Mouse (Mus musculus) embryonic facial prominence, embryonic 11.5 days (tissue): ENCODE measurements around the gene Dhcr24. TPM values are rescaled to one million over a fixed set of nuclear protein-coding genes. Genes with fewer than 3 reads are reported as not detected.
A peak's percentile ranks its signal among the peaks of the same experiment; 100 is the strongest.

ENCODE experiments used
- ATAC-seq: fragments of 200-750 bp; cut with Nextera tagmentation; replicated peaks from 2 replicates; pipeline ENCODE4 v1.8.0; 2017; ENCODE audit warnings: low read depth; ENCODE audit not compliant: insufficient number of reproducible peaks, low FRiP score, low TSS enrichment
- DNase-seq: peaks from one replicate; pipeline ENCODE4 v3.0.0-alpha.2; 2015; ENCODE audit warnings: low spot score
- H3K27ac ChIP-seq: fragments of 300-500 bp; sonication (generic); replicated peaks from 2 replicates; pipeline ENCODE4 v1.5.1; 2014; ENCODE audit warnings: mild to moderate bottlenecking, low read depth, low read length, control low read depth
- H3K27me3 ChIP-seq: fragments of 300-500 bp; sonication (generic); 2 replicates; pipeline ENCODE4 v1.6.1; 2014; ENCODE audit warnings: mild to moderate bottlenecking, low read length, moderate library complexity, mixed read lengths; ENCODE audit not compliant: control insufficient read depth, insufficient read depth
- H3K36me3 ChIP-seq: fragments of 300-500 bp; sonication (generic); replicated peaks from 2 replicates; pipeline ENCODE4 v1.6.1; 2014; ENCODE audit warnings: low read depth, mild to moderate bottlenecking, low read length, moderate library complexity, mixed read lengths; ENCODE audit not compliant: control insufficient read depth, insufficient read depth
- H3K4me1 ChIP-seq: fragments of 300-500 bp; sonication (generic); 2 replicates; pipeline ENCODE4 v1.6.1; 2014; ENCODE audit warnings: low read length, mixed read lengths; ENCODE audit not compliant: control insufficient read depth, insufficient read depth
- H3K4me2 ChIP-seq: fragments of 300-500 bp; sonication (generic); 2 replicates; pipeline ENCODE4 v1.6.1; 2014; ENCODE audit warnings: low read depth, mild to moderate bottlenecking, control low read depth, low read length, moderate library complexity
- H3K4me3 ChIP-seq: fragments of 300-500 bp; sonication (generic); 2 replicates; pipeline ENCODE4 v1.5.1; 2014; ENCODE audit warnings: low read depth, low read length, control low read depth
- H3K9ac ChIP-seq: fragments of 300-500 bp; sonication (generic); replicated peaks from 2 replicates; pipeline ENCODE4 v1.6.1; 2014; ENCODE audit warnings: mild to moderate bottlenecking, control low read depth, low read length
- H3K9me3 ChIP-seq: fragments of 300-500 bp; sonication (generic); replicated peaks from 2 replicates; pipeline ENCODE4 v1.6.1; 2016; ENCODE audit warnings: mild to moderate bottlenecking, low read length, inconsistent platforms, mixed read lengths; ENCODE audit not compliant: control insufficient read depth
- WGBS: fragments of 180-500 bp; shearing (Covaris S2); extraction: QIAGEN DNeasy Blood & Tissue Kit; methylation state at CpG from one replicate; pipeline ENCODE4 v1.1.7; 2014; 5-methylcytosine and 5-hydroxymethylcytosine counted together
- polyA plus RNA-seq: library from polyadenylated mRNA; unstranded; fragments of >200 nt; fragmentation: Nextera tagmentation; extraction: Ambion mirVana; gene quantifications from 2 replicates; pipeline ENCODE4 v1.2.1, GENCODE M21; 2014

Dhcr24 gene
- polyA plus RNA-seq, 1 experiment from 2014 or later: 21.8 TPM

GRCm38 (mm10) chr4:106562837-106563790, 2.3 kb downstream of the Dhcr24 start:
- peaks cover 14% of the 10 kb centered on the region for H3K36me3 ChIP-seq
- DNase-seq: peak; percentile 43
- H3K27ac ChIP-seq: no peak overlapping the region

DNA sequence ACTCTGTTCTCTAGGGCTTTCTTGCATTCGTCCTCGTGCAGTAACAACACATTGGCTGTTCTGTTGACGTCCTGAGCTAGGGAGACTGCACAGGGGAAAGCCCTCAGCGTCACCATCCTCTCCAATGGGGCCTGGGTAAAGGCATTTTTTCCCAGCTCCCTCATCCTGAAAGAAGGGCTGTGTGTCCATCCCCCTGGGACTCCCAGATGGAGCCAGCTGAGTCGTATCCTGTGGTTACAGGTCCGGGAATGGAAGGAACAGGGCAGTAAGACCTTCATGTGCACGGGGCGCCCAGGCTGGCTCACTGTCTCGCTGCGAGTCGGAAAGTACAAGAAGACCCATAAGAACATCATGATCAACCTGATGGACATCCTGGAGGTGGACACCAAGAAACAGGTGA, 3.3 kb downstream of the Dhcr24 start:
- H3K4me2 ChIP-seq: no peak overlapping the region
- H3K36me3 ChIP-seq: peaks cover 14% of the 10 kb centered on the region

More at GRCm38 (mm10) chr4:106562837-106563790, 2.3 kb downstream of the Dhcr24 start:
- no peak for ATAC-seq
- Histone ChIP-seq H3K9me3 (no peaks in the 10 kb centered on the region), H3K4me1 (peaks cover 7% of the 10 kb centered on the region), H3K4me3 (peak overlapping the region; percentile 90), H3K4me2 (peak overlapping the region; percentile 90), H3K9ac (peak overlapping the region; percentile 11), H3K27me3 (no peaks in the 10 kb centered on the region)
- 55% methylated on average over 9 of the region's 9 CpGs for WGBS

DNA sequence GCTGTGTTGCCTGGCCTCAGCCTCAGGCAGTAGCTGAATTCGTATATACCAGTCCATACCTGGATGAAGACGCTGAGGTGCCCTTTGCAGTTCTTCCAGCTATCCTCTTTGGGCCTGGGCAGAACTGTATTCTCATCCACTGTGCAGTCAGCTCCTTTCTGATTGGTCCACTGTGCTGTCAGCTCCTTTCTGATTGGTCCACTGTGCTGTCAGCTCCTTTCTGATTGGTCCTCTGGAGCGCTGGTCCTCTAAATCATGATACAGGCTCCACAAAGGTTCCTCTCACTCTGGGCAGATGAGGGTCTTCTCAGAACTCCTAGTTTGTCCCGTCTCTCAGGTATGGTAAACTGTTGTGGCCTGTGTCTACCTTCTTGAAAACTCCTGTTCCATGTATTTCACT, 8.8 kb downstream of the Dhcr24 start:
- DNase-seq: no peak

More for the DNA sequence above, 3.3 kb downstream of the Dhcr24 start:
- no peak for DNase-seq
- Histone ChIP-seq H3K9ac (no peak overlapping the region), H3K27me3 (no peaks in the 10 kb centered on the region), H3K9me3 (no peaks in the 10 kb centered on the region), H3K4me3 (no peak overlapping the region), H3K27ac (no peak overlapping the region), H3K4me1 (peaks cover 7% of the 10 kb centered on the region)
- 87% methylated on average over 11 of the region's 11 CpGs for WGBS
- no peak for ATAC-seq

DNA sequence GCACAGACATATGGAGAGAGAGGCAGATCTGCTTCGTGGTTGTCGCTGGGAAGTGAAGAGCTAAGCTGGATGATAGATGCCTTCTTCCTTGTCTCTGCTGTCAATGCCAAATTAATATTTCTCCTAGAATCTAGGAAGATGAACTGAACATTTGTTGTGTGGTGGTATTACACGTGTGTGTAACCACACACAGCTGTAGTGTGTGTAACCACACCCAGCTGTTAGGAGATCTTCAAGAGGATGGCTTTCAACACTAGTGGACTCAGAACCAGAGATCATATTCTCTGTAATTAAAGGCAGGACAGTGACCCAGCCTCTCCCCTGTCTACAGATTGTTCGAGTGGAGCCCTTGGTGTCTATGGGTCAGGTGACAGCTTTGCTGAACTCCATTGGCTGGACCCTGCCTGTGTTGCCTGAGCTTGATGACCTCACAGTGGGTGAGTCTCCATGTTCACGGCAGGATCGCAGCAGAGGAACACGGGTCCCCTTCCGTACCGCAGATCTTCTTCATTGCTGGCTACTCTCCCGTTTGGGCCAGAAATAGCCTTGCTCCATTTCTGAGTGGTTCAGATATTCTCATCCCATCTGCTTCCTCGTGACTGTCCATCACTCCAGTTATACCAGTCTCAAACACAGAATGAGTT, 10.4 kb downstream of the Dhcr24 start:
- Histone ChIP-seq H3K27me3 (no peaks in the 10 kb centered on the region), H3K4me1 (no peaks in the 10 kb centered on the region), H3K4me3 (no peak overlapping the region), H3K4me2 (no peak overlapping the region), H3K9ac (no peak overlapping the region), H3K9me3 (no peaks in the 10 kb centered on the region), H3K36me3 (peaks cover 20% of the 10 kb centered on the region), H3K27ac (no peak overlapping the region)
- 89% methylated on average over 11 of the region's 11 CpGs for WGBS
- DNase-seq: no peak
- no peak for ATAC-seq

More for the DNA sequence above, 8.8 kb downstream of the Dhcr24 start:
- no peak for ATAC-seq
- WGBS: 89% methylated on average over 4 of the region's 4 CpGs
- H3K4me1 ChIP-seq: no peaks in the 10 kb centered on the region
- H3K27ac ChIP-seq: no peak overlapping the region
- no peak overlapping the region for H3K4me3 ChIP-seq
- peaks cover 24% of the 10 kb centered on the region for H3K36me3 ChIP-seq
- H3K4me2 ChIP-seq: no peak overlapping the region
- H3K9me3 ChIP-seq: no peaks in the 10 kb centered on the region
- H3K9ac ChIP-seq: no peak overlapping the region
- no peaks in the 10 kb centered on the region for H3K27me3 ChIP-seq

DNA sequence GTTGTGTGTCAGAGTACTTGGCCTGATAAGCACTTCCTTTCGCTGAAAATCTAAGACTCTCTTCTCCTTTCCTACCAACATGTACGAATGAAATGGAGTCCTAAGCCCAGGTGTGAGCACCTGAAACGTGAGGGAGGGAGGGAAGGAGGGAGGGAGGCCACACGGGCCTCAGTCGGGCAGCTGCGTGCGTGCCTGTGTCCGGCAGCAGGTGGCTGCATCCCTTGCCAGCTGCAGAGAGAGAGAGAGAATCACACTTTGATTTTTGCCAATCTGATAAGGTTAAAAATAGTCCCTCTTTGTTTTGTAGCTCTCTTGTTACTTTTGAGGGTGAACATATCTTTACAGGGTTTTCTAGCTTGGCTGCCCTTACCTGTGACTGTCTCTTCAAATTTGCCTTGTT, 14.2 kb downstream of the Dhcr24 start:
- Histone ChIP-seq H3K4me1 (no peaks in the 10 kb centered on the region), H3K4me3 (no peak overlapping the region), H3K36me3 (peaks cover 21% of the 10 kb centered on the region), H3K4me2 (no peak overlapping the region), H3K9ac (no peak overlapping the region), H3K27me3 (no peaks in the 10 kb centered on the region), H3K27ac (no peak overlapping the region), H3K9me3 (no peaks in the 10 kb centered on the region)
- ATAC-seq (no peak), DNase-seq (no peak)
- WGBS: 85% methylated on average over 8 of the region's 8 CpGs

DNA sequence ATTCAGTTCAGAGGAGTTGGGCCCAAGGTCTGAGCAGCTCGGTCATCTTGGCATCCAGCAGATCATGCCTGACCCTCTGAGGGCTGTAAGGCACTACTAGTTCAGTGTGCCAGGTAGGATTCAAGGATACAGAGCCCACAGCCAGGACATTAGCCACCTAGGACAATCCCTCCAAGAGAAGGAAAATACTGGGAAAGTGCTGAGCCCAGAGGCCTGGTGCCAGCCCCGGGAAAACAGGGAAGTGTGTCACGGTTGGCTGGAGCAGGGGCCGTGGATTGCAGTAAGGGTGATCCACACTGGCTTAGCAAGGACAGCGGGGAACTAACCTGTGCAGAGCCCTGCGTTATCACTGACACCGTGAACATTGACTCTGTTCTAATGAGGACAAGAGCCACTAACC, 16.7 kb downstream of the Dhcr24 start:
- DNase-seq: no peak
- ATAC-seq: no peak
- no peak overlapping the region for H3K4me3 ChIP-seq
- H3K4me1 ChIP-seq: no peaks in the 10 kb centered on the region
- no peak overlapping the region for H3K9ac ChIP-seq
- no peaks in the 10 kb centered on the region for H3K9me3 ChIP-seq
- H3K27ac ChIP-seq: no peak overlapping the region
- H3K36me3 ChIP-seq: peaks cover 20% of the 10 kb centered on the region
- no peak overlapping the region for H3K4me2 ChIP-seq
- 77% methylated on average over 7 of the region's 7 CpGs for WGBS
- no peaks in the 10 kb centered on the region for H3K27me3 ChIP-seq

DNA sequence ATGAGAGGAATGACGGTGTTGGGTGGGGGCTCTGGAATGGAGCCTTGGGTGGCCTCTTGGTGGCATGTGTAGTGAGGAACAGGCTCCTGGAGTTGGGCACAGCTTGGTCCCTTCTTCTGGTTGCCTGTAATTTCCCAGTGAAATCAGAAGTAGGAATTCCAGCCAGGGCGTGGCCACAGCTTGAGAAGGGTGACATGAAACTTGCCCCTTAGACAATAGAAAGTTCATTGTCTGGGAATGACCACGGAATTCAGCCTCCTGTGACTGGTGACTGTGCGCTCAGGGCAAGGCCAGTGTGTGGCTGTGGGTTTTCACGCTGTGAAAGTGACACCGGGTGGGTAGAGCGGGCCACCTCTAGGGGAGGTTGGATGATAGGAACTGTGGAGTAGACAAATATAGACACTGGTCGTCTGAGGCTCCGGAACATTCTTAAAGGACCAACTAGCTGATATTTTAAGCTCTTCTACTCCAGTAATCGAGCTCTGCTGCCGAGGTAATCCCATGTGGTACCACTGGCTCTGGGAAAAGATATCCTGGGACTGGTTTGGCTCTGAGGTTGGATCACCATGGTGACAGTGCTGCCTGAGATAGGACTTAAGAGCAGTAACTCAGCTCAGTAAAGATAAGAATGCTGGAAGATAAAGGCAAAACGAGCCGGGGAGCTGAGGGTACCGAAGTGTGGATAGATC, 20.5 kb downstream of the Dhcr24 start:
- no peak overlapping the region for H3K9ac ChIP-seq
- H3K4me1 ChIP-seq: no peaks in the 10 kb centered on the region
- peaks cover 8% of the 10 kb centered on the region for H3K36me3 ChIP-seq
- no peaks in the 10 kb centered on the region for H3K9me3 ChIP-seq
- no peaks in the 10 kb centered on the region for H3K27me3 ChIP-seq
- no peak overlapping the region for H3K4me3 ChIP-seq
- 88% methylated on average over 14 of the region's 14 CpGs for WGBS
- H3K27ac ChIP-seq: no peak overlapping the region
- no peak for ATAC-seq
- no peak overlapping the region for H3K4me2 ChIP-seq
- no peak for DNase-seq
